Mouse (Mus musculus): ENCODE results near the gene Tln2. TPM values are rescaled to one million over a fixed set of nuclear protein-coding genes. Genes with fewer than 3 reads are reported as not detected.

Gene Tln2
- polyA plus RNA-seq, 1 experiment = 0.50 TPM

- TF ChIP-seq CTCF (IDR thresholded peaks at IDR 0.05; ENCODE audit: extremely low read depth, insufficient read depth, insufficient read length, insufficient replicate concordance) (no peak), POLR2A (IDR thresholded peaks at IDR 0.05; ENCODE audit: low read depth, low read length) (no peak)
- Histone ChIP-seq H3K4me1 (ENCODE audit: control insufficient read depth, insufficient read depth, insufficient read length) (no peaks in the 10 kb centered on the region), H3K4me3 (ENCODE audit: extremely low read depth, insufficient read depth, insufficient read length) (no peak overlapping the region), H3K27ac (ENCODE audit: insufficient read depth, low read length) (no peak overlapping the region), H3K36me3 (ENCODE audit: control insufficient read depth, insufficient read depth, low read length) (no peaks in the 10 kb centered on the region), H3K27me3 (ENCODE audit: control insufficient read depth, insufficient read depth, low read length) (no peaks in the 10 kb centered on the region)
- WGBS = 75% methylated on average over 4 of the region's 4 CpGs
- no peak for DNase-seq (ENCODE audit: low read depth in 1 of 2, low spot score in 2 of 2)
These were observed 10.2 kb downstream of the Tln2 start for GRCm38 (mm10) chr9:67549332-67549731.

DNA sequence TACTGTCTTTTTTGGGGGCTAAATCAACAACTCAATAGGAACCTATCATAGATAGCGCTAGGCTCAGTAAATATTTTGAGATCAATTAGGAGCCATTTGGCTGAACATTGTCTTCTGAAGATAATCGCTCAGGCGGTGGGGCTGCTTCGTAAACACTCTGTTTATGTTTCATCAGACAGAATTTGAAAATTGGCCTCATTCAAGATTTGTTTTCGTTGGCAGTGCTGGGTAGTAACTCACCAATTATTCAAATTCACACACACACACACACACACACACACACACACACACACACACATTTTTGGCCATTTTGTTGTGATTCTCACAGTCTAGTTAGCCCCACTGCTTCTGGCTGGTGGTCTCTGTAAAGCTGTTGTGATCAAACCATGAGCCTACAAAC is 12.9 kb downstream of the Tln2 start:
- TF ChIP-seq POLR2A (IDR thresholded peaks at IDR 0.05; ENCODE audit: low read depth, low read length) = no peak
- TF ChIP-seq CTCF (IDR thresholded peaks at IDR 0.05; ENCODE audit: extremely low read depth, insufficient read depth, insufficient read length, insufficient replicate concordance) = no peak
- 85% methylated on average over 5 of the region's 5 CpGs for WGBS

DNA sequence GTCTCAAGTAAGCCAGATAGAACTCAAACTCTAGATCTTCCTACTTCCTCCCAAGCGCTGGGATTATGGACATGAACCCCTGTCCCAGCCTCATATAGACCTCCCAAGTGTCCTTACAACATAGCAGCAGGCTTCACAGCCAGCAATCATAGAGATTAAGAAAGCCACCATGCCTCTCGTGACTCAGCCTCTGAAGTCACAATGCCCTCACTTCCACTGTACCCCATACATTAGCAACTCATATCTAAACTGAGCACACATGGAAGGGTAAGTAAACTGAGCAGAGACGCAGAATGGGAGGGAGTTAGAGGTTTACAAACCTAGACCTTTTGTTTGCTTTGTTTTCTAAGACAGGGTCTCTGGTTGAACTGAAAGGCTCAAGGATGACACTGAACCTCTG is 13.7 kb downstream of the Tln2 start:
- no peaks in the 10 kb centered on the region for H3K27me3 ChIP-seq (ENCODE audit: control insufficient read depth, insufficient read depth, low read length)
- H3K27ac ChIP-seq (ENCODE audit: insufficient read depth, low read length) = no peak overlapping the region
- no peaks in the 10 kb centered on the region for H3K4me1 ChIP-seq (ENCODE audit: control insufficient read depth, insufficient read depth, insufficient read length)
- 74% methylated on average over 3 of the region's 3 CpGs for WGBS
- H3K4me3 ChIP-seq (ENCODE audit: extremely low read depth, insufficient read depth, insufficient read length) = no peak overlapping the region
- no peak for DNase-seq (ENCODE audit: low read depth in 1 of 2, low spot score in 2 of 2)
- TF ChIP-seq CTCF (IDR thresholded peaks at IDR 0.05; ENCODE audit: extremely low read depth, insufficient read depth, insufficient read length, insufficient replicate concordance) = no peak
- no peak for TF ChIP-seq POLR2A (IDR thresholded peaks at IDR 0.05; ENCODE audit: low read depth, low read length)
- no peaks in the 10 kb centered on the region for H3K36me3 ChIP-seq (ENCODE audit: control insufficient read depth, insufficient read depth, low read length)

More for the DNA sequence above, 12.9 kb downstream of the Tln2 start:
- Histone ChIP-seq H3K4me1 (ENCODE audit: control insufficient read depth, insufficient read depth, insufficient read length) (no peaks in the 10 kb centered on the region), H3K27me3 (ENCODE audit: control insufficient read depth, insufficient read depth, low read length) (no peaks in the 10 kb centered on the region), H3K36me3 (ENCODE audit: control insufficient read depth, insufficient read depth, low read length) (no peaks in the 10 kb centered on the region), H3K27ac (ENCODE audit: insufficient read depth, low read length) (no peak overlapping the region), H3K4me3 (ENCODE audit: extremely low read depth, insufficient read depth, insufficient read length) (no peak overlapping the region)
- no peak for DNase-seq (ENCODE audit: low read depth in 1 of 2, low spot score in 2 of 2)

- H3K36me3 ChIP-seq (ENCODE audit: control insufficient read depth, insufficient read depth, low read length) = no peaks in the 10 kb centered on the region
- H3K27ac ChIP-seq (ENCODE audit: insufficient read depth, low read length) = no peak overlapping the region
- no peak for DNase-seq (ENCODE audit: low read depth in 1 of 2, low spot score in 2 of 2)
- WGBS = 78% methylated on average over 7 of the region's 7 CpGs
- H3K4me3 ChIP-seq (ENCODE audit: extremely low read depth, insufficient read depth, insufficient read length) = no peak overlapping the region
- TF ChIP-seq POLR2A (IDR thresholded peaks at IDR 0.05; ENCODE audit: low read depth, low read length) (no peak), CTCF (IDR thresholded peaks at IDR 0.05; ENCODE audit: extremely low read depth, insufficient read depth, insufficient read length, insufficient replicate concordance) (no peak)
- H3K27me3 ChIP-seq (ENCODE audit: control insufficient read depth, insufficient read depth, low read length) = no peaks in the 10 kb centered on the region
- no peaks in the 10 kb centered on the region for H3K4me1 ChIP-seq (ENCODE audit: control insufficient read depth, insufficient read depth, insufficient read length)
These were observed 14.7 kb downstream of the Tln2 start for GRCm38 (mm10) chr9:67544783-67545182.

- H3K4me3 ChIP-seq (ENCODE audit: extremely low read depth, insufficient read depth, insufficient read length) = no peak overlapping the region
- WGBS = 88% methylated on average over 8 of the region's 8 CpGs
- no peaks in the 10 kb centered on the region for H3K4me1 ChIP-seq (ENCODE audit: control insufficient read depth, insufficient read depth, insufficient read length)
- DNase-seq (ENCODE audit: low read depth in 1 of 2, low spot score in 2 of 2) = no peak
- H3K36me3 ChIP-seq (ENCODE audit: control insufficient read depth, insufficient read depth, low read length) = no peaks in the 10 kb centered on the region
- H3K27ac ChIP-seq (ENCODE audit: insufficient read depth, low read length) = no peak overlapping the region
- no peak for TF ChIP-seq CTCF (IDR thresholded peaks at IDR 0.05; ENCODE audit: extremely low read depth, insufficient read depth, insufficient read length, insufficient replicate concordance)
- no peak for TF ChIP-seq POLR2A (IDR thresholded peaks at IDR 0.05; ENCODE audit: low read depth, low read length)
- no peaks in the 10 kb centered on the region for H3K27me3 ChIP-seq (ENCODE audit: control insufficient read depth, insufficient read depth, low read length)
These were observed 17.6 kb downstream of the Tln2 start for GRCm38 (mm10) chr9:67541948-67542347.

- H3K36me3 ChIP-seq (ENCODE audit: control insufficient read depth, insufficient read depth, low read length) = no peaks in the 10 kb centered on the region
- 62% methylated on average over 17 of the region's 17 CpGs for WGBS
- H3K4me3 ChIP-seq (ENCODE audit: extremely low read depth, insufficient read depth, insufficient read length) = no peak overlapping the region
- DNase-seq (ENCODE audit: low read depth in 1 of 2, low spot score in 2 of 2) = no peak
- TF ChIP-seq CTCF (IDR thresholded peaks at IDR 0.05; ENCODE audit: extremely low read depth, insufficient read depth, insufficient read length, insufficient replicate concordance) (no peak), POLR2A (IDR thresholded peaks at IDR 0.05; ENCODE audit: low read depth, low read length) (no peak)
- H3K27ac ChIP-seq (ENCODE audit: insufficient read depth, low read length) = no peak overlapping the region
- no peaks in the 10 kb centered on the region for H3K4me1 ChIP-seq (ENCODE audit: control insufficient read depth, insufficient read depth, insufficient read length)
- no peaks in the 10 kb centered on the region for H3K27me3 ChIP-seq (ENCODE audit: control insufficient read depth, insufficient read depth, low read length)
These were observed 19.5 kb downstream of the Tln2 start for GRCm38 (mm10) chr9:67539776-67540706.

DNA sequence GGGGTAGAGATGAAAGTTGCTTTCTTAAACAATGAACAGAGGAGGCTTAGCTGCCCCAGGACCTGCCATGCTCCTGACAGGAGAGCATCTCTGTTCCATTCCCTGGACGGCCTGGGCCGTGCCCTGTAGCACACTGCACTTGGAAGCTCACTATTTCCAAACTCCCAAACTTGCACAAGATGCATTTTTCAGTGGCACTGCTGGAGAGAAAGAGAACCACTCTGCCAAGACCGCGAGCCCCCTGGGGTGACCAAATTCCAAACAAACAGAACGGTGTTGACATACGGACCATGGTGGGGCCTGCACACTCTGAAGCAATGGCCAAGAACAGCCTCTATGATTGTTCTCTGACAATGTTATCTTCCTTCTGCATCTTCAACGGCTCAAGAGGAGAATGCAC is 25.1 kb downstream of the Tln2 start:
- whole genome bisulfite sequencing = 67% methylated on average over 7 of the region's 7 CpGs
- no peak for DNase-seq (ENCODE audit: low read depth in 1 of 2, low spot score in 2 of 2)

More for the DNA sequence above, 25.1 kb downstream of the Tln2 start:
- H3K36me3 ChIP-seq (ENCODE audit: control insufficient read depth, insufficient read depth, low read length) = no peaks in the 10 kb centered on the region
- no peaks in the 10 kb centered on the region for H3K4me1 ChIP-seq (ENCODE audit: control insufficient read depth, insufficient read depth, insufficient read length)
- no peak overlapping the region for H3K27ac ChIP-seq (ENCODE audit: insufficient read depth, low read length)
- H3K27me3 ChIP-seq (ENCODE audit: control insufficient read depth, insufficient read depth, low read length) = no peaks in the 10 kb centered on the region
- TF ChIP-seq POLR2A (IDR thresholded peaks at IDR 0.05; ENCODE audit: low read depth, low read length) = no peak
- no peak for TF ChIP-seq CTCF (IDR thresholded peaks at IDR 0.05; ENCODE audit: extremely low read depth, insufficient read depth, insufficient read length, insufficient replicate concordance)
- no peak overlapping the region for H3K4me3 ChIP-seq (ENCODE audit: extremely low read depth, insufficient read depth, insufficient read length)

All from spleen, adult 2 months (tissue).